Mouse (Mus musculus) layer of hippocampus, adult 18-20 months (tissue): ENCODE results near the gene Ntrk3. TPM values are rescaled to one million over a fixed set of nuclear protein-coding genes. Genes with fewer than 3 reads are reported as not detected.

ENCODE experiments used
- DNase-seq, 2 experiments: peaks; one replicate each; pipeline ENCODE4 v3.0.0; 2022; ENCODE audit warnings: low spot score in 2 of 2
- total RNA-seq, 2 experiments: library from RNA; stranded (reverse); gene quantifications; 2 replicates each; pipeline ENCODE4 v1.2.3; 2021

The Ntrk3 gene
- total RNA-seq, 2 experiments from 2014 or later: 182 to 195 TPM

- no peak for DNase-seq
Measured at GRCm38 (mm10) chr7:78643667-78644066, 94.1 kb downstream of the Ntrk3 start.

DNA sequence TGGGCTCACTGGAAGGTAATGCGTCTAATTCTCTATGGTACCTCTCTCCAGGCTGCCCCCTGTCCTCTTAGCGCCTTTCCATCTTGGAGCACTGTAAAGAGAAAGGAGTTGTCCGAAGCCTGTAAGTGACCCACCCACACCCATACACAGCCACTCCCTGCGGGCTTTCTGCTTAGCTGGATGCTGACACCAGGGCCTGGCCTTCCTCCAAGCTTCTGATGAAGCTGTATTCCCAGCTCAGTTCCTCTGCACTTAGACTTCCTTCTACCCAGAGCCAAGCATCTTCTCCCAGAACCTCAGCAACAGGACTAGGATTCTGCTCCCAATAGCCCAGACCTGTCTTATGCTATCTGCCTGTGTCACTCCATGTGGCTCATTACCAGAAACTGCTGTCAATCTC, 114.1 kb downstream of the Ntrk3 start:
- DNase-seq: no peak

- no peak for DNase-seq
Measured at GRCm38 (mm10) chr7:78621115-78621514, 116.7 kb downstream of the Ntrk3 start.

- DNase-seq: no peak
Measured at GRCm38 (mm10) chr7:78619818-78620577, 117.8 kb downstream of the Ntrk3 start.

DNA sequence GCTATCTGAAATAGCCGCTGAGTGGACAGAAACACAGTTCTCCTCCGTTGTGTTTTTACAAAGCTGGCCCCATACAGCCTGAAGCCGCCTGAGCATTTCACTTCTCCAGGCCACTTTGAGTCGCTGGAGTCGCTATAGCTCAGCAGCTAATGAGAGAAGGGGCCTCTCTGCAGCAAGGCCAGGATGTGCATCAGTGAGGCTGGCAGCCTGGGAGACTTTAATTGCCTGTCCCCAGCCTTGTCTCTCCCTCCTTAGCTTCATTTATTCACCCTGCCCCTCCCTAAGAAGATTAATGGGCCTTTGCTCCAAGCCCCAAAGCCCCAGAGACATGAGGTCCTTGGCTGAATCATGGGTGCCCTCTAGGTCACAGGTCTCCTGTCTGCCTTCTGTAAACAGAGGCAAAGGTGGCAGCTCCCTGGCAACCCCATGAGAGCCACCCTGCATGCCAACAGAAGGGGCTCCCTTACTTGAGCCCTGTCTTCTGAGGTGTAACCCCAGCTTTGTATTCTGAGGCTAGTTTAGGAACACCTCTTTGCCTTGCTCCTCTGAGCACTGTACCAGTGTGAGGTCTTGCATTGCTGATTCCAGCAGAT, 132.2 kb downstream of the Ntrk3 start:
- DNase-seq: no peak

- no peak for DNase-seq
Measured at GRCm38 (mm10) chr7:78603922-78604321, 133.9 kb downstream of the Ntrk3 start.

GRCm38 (mm10) chr7:78601851-78602250, 136.0 kb downstream of the Ntrk3 start:
- no peak for DNase-seq

GRCm38 (mm10) chr7:78600886-78601285, 136.9 kb downstream of the Ntrk3 start:
- no peak for DNase-seq

DNA sequence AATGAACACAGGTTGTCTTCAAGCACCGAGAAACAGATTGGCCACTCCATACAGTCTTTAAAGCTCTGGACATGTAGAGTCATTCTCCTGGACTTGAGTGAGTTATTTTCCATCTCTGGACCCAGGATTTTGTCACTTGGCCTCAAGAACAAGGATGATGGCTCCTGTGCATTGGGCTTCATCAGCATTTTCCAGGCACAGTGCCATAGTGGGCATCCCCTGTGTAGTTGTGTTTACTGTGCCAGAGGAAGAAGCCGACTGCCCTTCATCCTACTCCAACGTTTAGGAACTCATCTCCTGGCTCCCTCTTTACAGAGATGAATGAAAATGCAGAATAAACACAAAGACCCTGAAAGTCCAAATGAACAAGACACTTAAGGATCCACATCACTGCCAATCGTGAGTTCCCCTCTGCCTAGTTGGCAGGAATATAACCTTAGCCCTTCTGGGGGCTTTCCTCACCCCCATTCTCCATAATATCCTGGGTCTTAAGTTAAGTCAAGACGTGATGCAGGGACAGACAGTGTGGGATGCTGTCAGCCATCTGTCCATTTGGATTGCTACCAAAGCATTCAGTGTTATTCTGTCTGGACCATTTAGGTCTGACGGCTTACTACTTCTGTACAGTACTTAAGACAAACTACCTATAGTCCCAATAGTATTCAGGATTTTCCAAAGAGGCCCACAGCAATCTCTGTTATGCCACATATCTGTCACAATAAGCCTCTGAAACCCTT, 137.7 kb downstream of the Ntrk3 start:
- DNase-seq: peak in 1 of 2 experiments; percentile 30

DNA sequence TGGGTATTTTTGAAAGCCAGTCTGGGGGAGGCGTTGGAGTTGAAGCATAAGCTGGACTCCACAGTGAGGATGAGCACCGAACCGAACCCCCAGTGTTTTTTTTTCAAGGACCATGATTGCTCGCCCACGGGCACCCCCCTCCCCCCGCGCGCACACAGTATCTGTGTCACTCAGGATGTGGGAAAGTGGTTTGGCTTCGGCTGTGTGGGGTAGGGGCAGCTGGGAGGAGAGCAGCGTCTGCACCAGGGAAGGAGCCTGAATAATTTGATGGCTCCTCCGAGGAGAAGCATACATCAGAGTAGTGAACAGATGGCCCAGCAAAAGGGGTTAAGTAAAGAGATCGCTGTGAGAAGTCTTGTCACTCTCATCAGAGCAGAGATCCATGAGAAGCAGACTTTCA, 139.7 kb downstream of the Ntrk3 start:
- DNase-seq: peak in 1 of 2 experiments; percentile 46

DNA sequence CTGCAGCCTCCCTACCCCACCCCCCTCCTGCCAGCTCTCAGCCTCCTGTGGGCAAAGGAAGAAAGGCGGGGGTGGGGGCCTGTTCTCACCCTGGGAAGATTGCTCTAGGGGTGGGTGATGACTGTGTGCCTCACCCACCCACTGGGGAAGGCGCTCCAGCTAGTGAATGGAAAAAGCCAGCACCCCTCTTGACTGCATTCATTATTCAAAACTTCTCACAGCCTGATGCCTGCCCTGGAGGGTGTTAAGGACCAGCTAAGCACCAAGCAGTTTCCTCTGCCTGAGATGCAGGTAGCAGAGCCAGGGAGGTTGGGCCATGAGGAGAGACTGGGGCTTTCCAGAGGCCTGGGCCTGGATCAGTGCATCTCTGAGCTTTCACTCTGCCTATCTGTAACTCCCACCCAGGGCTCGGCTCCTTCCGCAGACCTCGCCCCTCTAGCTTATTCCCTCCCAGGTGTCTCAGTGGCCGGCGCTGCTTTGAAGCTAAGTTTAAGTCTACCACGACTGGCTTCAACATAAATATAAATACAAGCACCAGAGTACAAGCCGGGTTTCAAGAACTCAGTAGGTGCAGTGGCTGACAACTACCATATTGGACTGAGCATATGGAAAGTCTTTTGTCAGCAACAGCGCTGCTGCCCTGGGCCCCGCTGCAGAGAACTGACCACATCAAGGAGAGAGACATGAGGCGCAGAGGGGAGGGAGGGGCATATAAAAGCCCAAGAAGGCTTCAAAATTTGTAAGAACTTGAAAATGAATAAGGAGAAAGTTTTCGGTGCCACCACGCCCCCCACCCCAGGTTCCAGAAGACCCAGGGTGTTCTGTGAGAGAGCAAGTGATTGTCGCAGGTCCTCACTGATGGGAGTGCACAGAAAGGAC, 140.3 kb downstream of the Ntrk3 start:
- peak in 1 of 2 experiments; percentile 19 for DNase-seq

DNA sequence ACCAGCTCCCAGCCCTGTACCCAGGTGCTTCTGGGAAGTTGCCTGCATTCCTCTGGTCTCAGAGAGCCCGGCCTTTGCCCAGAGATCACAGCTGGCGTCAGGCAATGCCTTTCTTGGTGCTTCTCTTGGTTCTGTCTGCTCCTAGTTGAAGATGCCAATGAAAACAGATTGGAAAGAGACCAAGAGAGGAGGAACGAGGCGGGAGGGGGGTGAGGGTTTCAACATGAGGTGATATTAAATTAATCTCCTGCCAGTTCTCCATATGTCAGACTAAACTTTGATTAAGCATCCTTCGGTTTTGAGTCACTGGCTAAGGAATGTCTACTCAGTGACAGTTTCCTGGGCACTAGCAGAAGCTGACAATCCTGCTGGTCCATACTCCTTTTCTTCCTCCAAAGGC, 141.3 kb downstream of the Ntrk3 start:
- no peak for DNase-seq

GRCm38 (mm10) chr7:78595895-78596294, 141.9 kb downstream of the Ntrk3 start:
- peak; percentile 65 to 78 for DNase-seq

DNA sequence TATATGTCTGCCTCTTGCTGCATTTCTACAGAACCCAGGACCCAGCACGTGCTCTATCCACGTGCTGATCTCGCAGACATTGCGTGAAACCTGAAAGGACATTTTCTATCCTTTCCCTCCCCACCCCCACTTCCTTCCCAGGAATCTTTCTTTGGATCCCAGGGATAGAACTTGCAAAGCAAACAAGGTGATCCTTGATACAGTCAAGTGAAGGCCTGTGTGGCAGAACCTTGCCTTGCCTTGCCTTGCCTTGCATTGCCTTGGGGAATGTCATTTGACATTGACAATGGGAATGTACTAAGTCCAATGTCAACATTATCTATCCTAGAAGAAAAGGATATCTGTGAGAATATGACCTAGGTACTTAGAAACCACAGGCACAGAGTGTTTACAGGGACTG, 144.9 kb downstream of the Ntrk3 start:
- no peak for DNase-seq

DNA sequence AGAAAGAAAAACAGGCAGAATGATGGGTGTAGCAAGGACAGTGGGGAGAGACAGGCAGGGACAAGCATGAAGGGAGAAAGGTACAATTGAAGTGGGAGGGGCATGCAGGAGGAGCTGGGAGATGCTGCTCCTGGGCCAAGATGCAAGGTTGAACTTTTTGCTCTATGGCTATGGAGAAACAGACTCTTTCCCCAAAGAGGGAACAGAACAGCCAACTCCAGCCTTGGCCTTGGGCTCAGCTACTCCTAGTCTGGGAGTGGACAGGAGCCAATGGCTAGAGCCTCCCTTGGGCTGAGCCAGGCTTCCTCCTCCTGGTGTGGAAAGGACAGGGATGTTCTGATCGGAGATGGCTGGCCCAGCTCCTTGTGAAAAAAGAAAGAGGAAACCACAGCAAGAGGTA, 145.6 kb downstream of the Ntrk3 start:
- DNase-seq: no peak

- DNase-seq: no peak
Measured at GRCm38 (mm10) chr7:78589766-78590165, 148.0 kb downstream of the Ntrk3 start.

DNA sequence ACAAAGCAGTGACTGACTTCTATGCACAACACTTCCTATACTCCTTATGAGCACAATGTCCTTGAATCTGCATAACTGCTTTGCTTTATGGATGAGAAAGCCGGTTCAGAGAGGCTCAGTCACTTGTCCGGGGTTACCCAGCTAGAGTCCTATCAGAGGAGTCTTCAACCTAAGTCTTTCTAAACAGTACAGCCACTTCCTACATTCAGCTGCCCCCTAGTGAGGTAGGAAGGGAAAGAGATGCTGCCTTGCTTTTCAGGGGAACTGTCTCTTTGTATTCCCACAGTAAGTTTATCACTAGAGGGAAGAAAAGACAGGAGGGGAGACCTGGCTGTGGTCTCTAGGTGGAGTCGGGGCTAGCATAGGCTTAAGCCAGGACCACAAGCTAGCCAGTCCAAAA, 151.0 kb downstream of the Ntrk3 start:
- DNase-seq: no peak

DNA sequence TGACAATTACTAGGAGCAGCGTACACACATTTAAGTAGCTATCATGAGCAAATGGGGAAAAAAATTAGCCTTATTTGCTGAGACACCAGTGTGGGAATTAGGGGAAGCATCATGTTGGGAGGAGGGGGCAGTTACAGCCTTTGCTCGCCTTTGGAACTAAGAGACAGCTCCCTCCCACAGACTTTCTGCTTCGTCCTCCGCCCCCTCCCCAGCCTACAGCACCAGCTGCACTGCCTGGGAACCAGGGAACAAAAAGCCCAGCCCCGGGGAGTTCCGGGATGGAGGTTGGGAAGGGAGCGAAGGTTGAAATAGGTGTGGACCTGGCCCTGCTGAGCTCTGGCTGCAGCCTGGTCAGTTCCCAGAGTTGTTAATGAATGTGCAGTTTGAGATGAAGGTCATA, 151.9 kb downstream of the Ntrk3 start:
- peak; percentile 69 to 83 for DNase-seq

- no peak for DNase-seq
Measured at GRCm38 (mm10) chr7:78584936-78585335, 152.9 kb downstream of the Ntrk3 start.

GRCm38 (mm10) chr7:78584499-78584898, 153.3 kb downstream of the Ntrk3 start:
- DNase-seq: no peak

- DNase-seq: no peak
Measured at GRCm38 (mm10) chr7:78583678-78584077, 154.1 kb downstream of the Ntrk3 start.
